Mouse (Mus musculus): Measurements from ENCODE around the gene Drd4.
A peak's percentile ranks its signal among the peaks of the same experiment; 100 is the strongest.

Drd4 gene

DNA sequence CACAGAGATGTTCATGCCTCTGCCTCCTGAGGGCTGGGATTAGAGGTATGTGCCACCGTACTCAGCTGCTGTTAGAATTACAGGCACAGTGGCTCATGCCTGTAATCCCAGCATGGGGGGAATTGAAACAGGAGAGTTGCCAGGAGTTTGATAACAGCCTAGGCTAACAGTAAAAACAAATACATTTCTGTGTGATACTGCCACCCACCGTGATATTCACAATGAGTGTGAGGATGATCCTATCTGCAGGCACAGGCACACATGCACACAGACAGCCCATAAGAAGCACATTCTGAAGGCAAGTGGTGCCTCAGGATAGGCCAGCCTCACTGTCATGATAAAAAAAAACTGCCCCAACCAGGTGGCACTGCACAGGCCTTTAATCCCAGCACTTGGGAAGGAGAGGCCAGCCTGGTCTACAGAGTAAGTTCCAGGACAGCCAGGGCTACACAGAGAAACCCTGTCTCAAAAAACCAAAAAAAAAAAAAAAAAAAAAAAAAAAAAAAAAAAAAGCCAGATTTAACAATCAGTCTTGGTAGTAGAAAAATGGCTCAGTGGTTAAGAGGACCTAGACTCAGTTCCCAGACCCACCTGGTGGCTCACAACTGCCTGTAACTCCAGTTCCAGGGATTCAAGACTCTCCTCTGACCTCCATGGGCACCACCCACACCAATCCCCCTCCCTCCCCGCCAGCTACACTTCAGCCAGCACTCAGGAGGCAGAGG, 6.3 kb downstream of the Drd4 start:
- Histone ChIP-seq H3K27me3 (ENCODE audit: insufficient read depth, low read length) (peaks cover 33% of the 10 kb centered on the region), H3K4me1 (replicated peaks; ENCODE audit: low read depth, low read length) (peaks cover 20% of the 10 kb centered on the region), H3K36me3 (ENCODE audit: insufficient read depth, low read length) (peaks cover 68% of the 10 kb centered on the region), H3K9me3 (ENCODE audit: low read length) (no peaks in the 10 kb centered on the region), H3K4me3 (replicated peaks; ENCODE audit: low read length) (no peak overlapping the region)
- TF ChIP-seq CTCF (conservative IDR thresholded peaks at IDR 0.05; ENCODE audit: low read length) (no peak), NANOG (IDR thresholded peaks at IDR 0.05; ENCODE audit: borderline replicate concordance, low read length) (no peak), POU5F1 (IDR thresholded peaks at IDR 0.05; ENCODE audit: borderline replicate concordance, low read length) (no peak)

DNA sequence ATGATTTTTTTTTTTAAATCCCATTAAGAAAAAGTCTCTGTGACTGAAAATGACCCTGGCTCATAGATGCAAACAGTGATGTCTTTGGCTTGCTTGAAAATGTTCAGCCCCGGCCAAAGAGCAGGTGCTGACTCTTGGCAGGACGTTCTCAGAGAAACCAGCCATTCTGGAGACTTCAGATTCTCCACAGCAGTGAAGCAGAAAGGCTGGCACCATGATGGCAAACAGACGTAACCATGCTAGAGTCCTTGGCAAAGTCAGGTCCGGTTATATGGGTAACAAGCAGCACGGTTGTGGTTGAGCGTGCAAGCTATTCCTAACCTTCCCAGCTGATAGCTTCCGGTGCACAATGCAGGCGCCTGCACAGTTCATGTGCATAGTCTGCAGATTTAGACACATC, 7.4 kb downstream of the Drd4 start:
- peaks cover 11% of the 10 kb centered on the region for H3K4me1 ChIP-seq (replicated peaks; ENCODE audit: low read depth, low read length)
- no peaks in the 10 kb centered on the region for H3K9me3 ChIP-seq (ENCODE audit: low read length)
- H3K27me3 ChIP-seq (ENCODE audit: insufficient read depth, low read length), result peaks cover 22% of the 10 kb centered on the region
- peaks cover 78% of the 10 kb centered on the region for H3K36me3 ChIP-seq (ENCODE audit: insufficient read depth, low read length)
- TF ChIP-seq NANOG (IDR thresholded peaks at IDR 0.05; ENCODE audit: borderline replicate concordance, low read length), result no peak
- TF ChIP-seq POU5F1 (IDR thresholded peaks at IDR 0.05; ENCODE audit: borderline replicate concordance, low read length), result no peak
- TF ChIP-seq CTCF (conservative IDR thresholded peaks at IDR 0.05; ENCODE audit: low read length), result no peak
- no peak overlapping the region for H3K4me3 ChIP-seq (replicated peaks; ENCODE audit: low read length)

DNA sequence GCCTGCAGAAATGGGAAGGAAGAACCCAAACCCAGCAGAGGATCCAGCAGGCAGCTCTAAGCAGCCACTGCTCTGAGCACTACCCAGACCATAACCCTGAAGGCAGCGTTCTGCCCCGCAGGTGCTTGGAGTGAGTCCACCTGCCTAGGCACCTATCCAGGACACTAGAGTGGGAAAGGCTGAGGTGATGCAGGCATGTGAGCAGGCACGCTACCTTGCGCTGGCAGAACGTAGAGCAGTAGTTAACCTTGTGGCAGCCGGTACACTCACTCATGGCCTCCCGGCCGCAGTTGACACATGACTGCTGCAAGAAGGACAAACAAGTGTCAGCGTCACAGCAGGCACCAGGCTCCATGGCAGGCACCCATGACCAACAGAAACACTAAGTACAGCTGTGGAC, 9.6 kb downstream of the Drd4 start:
- no peak overlapping the region for H3K4me3 ChIP-seq (replicated peaks; ENCODE audit: low read length)
- H3K36me3 ChIP-seq (ENCODE audit: insufficient read depth, low read length), result peaks cover 97% of the 10 kb centered on the region
- H3K27me3 ChIP-seq (ENCODE audit: insufficient read depth, low read length), result no peaks in the 10 kb centered on the region
- TF ChIP-seq CTCF (conservative IDR thresholded peaks at IDR 0.05; ENCODE audit: low read length), result no peak
- no peak for TF ChIP-seq NANOG (IDR thresholded peaks at IDR 0.05; ENCODE audit: borderline replicate concordance, low read length)
- no peak for TF ChIP-seq POU5F1 (IDR thresholded peaks at IDR 0.05; ENCODE audit: borderline replicate concordance, low read length)
- H3K9me3 ChIP-seq (ENCODE audit: low read length), result no peaks in the 10 kb centered on the region
- H3K4me1 ChIP-seq (replicated peaks; ENCODE audit: low read depth, low read length), result no peaks in the 10 kb centered on the region

DNA sequence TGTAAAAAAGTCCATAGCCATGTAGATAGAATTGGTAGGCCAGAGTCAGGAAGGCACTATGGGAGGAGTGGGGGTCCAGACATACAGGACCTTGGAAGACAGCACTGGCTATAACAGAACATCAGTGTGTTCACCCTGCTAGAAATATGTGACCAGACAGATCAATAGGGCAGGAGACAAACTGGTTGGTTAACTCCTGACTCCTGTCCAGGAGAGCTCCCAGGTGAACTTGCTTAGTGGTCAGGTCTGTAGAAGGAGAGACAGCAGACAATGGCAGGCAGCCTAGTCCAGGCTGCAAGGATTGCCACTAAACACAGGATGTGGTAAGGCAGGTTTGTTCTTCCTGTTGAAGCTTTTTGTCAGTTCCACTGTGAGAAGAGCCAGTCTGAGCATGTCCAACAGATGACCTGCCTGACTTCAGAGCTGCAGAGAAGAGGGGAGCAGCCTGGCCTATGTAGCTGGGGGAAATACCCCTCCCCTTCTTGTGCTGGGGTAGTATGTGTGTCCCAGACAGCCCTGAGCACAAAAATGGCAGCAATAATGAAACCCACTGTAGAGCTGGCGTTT, 11.0 kb downstream of the Drd4 start:
- Histone ChIP-seq H3K4me3 (replicated peaks; ENCODE audit: low read length) (no peak overlapping the region), H3K36me3 (ENCODE audit: insufficient read depth, low read length) (peaks cover 97% of the 10 kb centered on the region), H3K27me3 (ENCODE audit: insufficient read depth, low read length) (no peaks in the 10 kb centered on the region), H3K4me1 (replicated peaks; ENCODE audit: low read depth, low read length) (no peaks in the 10 kb centered on the region), H3K9me3 (ENCODE audit: low read length) (no peaks in the 10 kb centered on the region)
- TF ChIP-seq POU5F1 (IDR thresholded peaks at IDR 0.05; ENCODE audit: borderline replicate concordance, low read length) (no peak), NANOG (IDR thresholded peaks at IDR 0.05; ENCODE audit: borderline replicate concordance, low read length) (no peak), CTCF (conservative IDR thresholded peaks at IDR 0.05; ENCODE audit: low read length) (no peak)

DNA sequence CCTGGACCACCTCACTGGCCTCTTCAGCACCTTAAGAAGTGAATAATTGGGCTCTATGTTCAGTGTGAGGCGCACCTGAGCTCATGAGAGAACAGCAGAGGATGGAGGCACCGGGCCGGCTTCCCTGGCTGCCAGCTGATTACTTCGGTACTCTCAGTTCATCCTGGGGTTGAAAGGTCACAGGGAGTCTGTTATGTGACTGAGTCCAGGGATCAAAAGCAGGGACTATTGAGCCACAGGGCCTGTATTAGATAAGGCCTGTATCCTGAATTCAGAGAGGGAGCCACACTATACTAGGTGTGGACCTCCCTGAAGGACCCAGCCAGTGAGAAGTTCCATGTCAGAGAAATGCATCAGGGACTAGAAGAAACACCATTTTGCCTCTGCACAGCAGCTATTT, 12.7 kb downstream of the Drd4 start:
- Histone ChIP-seq H3K36me3 (ENCODE audit: insufficient read depth, low read length) (peaks cover 100% of the 10 kb centered on the region), H3K27me3 (ENCODE audit: insufficient read depth, low read length) (no peaks in the 10 kb centered on the region), H3K4me3 (replicated peaks; ENCODE audit: low read length) (no peak overlapping the region), H3K4me1 (replicated peaks; ENCODE audit: low read depth, low read length) (no peaks in the 10 kb centered on the region), H3K9me3 (ENCODE audit: low read length) (no peaks in the 10 kb centered on the region)
- no peak for TF ChIP-seq CTCF (conservative IDR thresholded peaks at IDR 0.05; ENCODE audit: low read length)

DNA sequence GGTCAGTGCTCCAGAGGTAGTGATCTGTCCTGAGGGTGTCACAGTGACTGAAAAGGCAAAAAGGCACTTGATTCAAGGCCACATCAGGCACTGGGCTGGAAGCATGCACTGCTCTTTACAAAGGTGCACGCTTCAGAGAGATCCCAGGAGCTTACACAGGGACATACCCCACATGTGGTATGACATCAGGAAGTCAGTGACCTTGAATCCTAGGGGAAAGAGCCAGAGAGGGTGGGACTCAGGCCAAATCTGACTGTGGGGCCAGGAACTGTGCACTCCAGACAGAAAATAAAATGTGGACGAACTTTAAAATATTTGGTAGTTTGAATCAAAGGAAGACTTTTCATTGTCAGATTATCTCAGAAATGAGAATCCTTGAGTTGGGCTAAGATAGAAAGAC, 22.6 kb downstream of the Drd4 start:
- no peak for TF ChIP-seq POU5F1 (IDR thresholded peaks at IDR 0.05; ENCODE audit: borderline replicate concordance, low read length)
- TF ChIP-seq NANOG (IDR thresholded peaks at IDR 0.05; ENCODE audit: borderline replicate concordance, low read length), result no peak
- TF ChIP-seq CTCF (conservative IDR thresholded peaks at IDR 0.05; ENCODE audit: low read length), result no peak
- H3K27me3 ChIP-seq (ENCODE audit: insufficient read depth, low read length), result no peaks in the 10 kb centered on the region
- H3K4me3 ChIP-seq (replicated peaks; ENCODE audit: low read length), result no peak overlapping the region
- H3K4me1 ChIP-seq (replicated peaks; ENCODE audit: low read depth, low read length), result peaks cover 1% of the 10 kb centered on the region
- H3K36me3 ChIP-seq (ENCODE audit: insufficient read depth, low read length), result peaks cover 100% of the 10 kb centered on the region
- H3K9me3 ChIP-seq (ENCODE audit: low read length), result no peaks in the 10 kb centered on the region

DNA sequence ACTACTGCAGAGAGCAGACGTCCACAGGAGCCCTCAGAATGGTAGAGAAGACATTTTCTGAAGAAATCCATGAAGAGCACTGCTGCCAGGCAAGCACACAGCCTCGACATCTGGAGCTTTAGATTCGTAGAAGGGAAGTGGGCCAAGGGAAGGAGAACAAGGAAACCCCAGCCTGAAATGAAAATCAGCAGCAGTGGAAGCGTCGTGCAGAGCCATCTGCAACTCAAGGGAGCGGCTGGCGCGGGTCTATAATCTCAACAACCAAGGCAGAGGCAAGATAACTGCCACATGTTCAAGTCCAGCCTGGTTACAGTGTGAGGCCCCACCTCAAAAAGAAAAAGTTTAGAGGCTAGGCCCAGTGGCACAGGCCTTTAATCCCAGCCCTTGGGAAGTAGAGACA, 23.3 kb downstream of the Drd4 start:
- peaks cover 100% of the 10 kb centered on the region for H3K36me3 ChIP-seq (ENCODE audit: insufficient read depth, low read length)
- no peaks in the 10 kb centered on the region for H3K9me3 ChIP-seq (ENCODE audit: low read length)
- H3K4me1 ChIP-seq (replicated peaks; ENCODE audit: low read depth, low read length), result peaks cover 7% of the 10 kb centered on the region
- no peak overlapping the region for H3K4me3 ChIP-seq (replicated peaks; ENCODE audit: low read length)
- no peaks in the 10 kb centered on the region for H3K27me3 ChIP-seq (ENCODE audit: insufficient read depth, low read length)
- TF ChIP-seq POU5F1 (IDR thresholded peaks at IDR 0.05; ENCODE audit: borderline replicate concordance, low read length) (no peak), CTCF (conservative IDR thresholded peaks at IDR 0.05; ENCODE audit: low read length) (no peak), NANOG (IDR thresholded peaks at IDR 0.05; ENCODE audit: borderline replicate concordance, low read length) (no peak)

DNA sequence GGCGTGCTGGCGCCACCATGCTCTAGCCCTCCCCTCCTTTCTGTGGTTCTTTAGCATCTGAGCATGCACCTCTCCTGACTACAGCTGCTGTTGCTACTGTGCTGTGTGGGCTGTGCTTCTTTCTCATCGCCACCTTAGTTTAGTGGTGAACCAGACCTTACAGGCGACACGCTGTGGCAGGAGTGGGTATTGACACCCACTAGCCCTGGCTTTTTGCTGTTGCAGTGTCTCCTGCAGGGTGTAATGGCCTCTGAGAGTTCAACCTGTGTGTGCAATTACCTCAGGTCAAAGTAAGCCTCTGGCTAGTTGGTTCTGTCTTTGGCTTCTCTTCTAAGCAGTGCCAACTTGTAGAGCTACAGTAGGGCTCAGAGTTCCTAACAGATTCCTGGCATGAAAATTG, 24.2 kb downstream of the Drd4 start:
- Histone ChIP-seq H3K4me3 (replicated peaks; ENCODE audit: low read length) (no peak overlapping the region), H3K4me1 (replicated peaks; ENCODE audit: low read depth, low read length) (peaks cover 7% of the 10 kb centered on the region), H3K9me3 (ENCODE audit: low read length) (no peaks in the 10 kb centered on the region), H3K36me3 (ENCODE audit: insufficient read depth, low read length) (peaks cover 100% of the 10 kb centered on the region), H3K27me3 (ENCODE audit: insufficient read depth, low read length) (no peaks in the 10 kb centered on the region)
- TF ChIP-seq CTCF (conservative IDR thresholded peaks at IDR 0.05; ENCODE audit: low read length) (peak; percentile 57), POU5F1 (IDR thresholded peaks at IDR 0.05; ENCODE audit: borderline replicate concordance, low read length) (no peak)

DNA sequence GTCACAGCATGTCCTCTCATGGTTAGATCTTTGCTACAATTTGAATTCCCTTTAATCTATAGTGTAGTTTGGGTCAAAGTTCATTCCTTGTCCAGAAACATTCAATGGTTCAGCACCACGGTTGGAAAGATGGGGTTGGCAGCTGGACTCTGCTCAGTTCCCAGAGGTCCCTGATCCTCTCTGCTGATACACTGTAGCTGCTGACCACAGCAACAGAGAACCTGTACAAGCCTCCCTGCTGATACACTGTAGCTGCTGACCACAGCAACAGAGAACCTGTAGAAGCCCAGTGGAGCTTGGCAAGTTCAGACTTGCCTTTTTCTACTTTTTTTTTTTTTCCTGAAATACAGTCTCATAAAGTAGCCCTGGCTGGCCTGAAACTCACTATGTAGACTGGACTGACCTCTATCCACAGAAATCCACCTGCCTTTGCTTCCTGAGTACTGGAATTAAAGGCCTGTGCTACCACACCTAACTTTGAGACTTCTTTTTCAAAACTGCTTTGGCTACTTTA, 25.9 kb downstream of the Drd4 start:
- Histone ChIP-seq H3K4me3 (replicated peaks; ENCODE audit: low read length) (no peak overlapping the region), H3K27me3 (ENCODE audit: insufficient read depth, low read length) (no peaks in the 10 kb centered on the region), H3K9me3 (ENCODE audit: low read length) (no peaks in the 10 kb centered on the region), H3K36me3 (ENCODE audit: insufficient read depth, low read length) (peaks cover 100% of the 10 kb centered on the region), H3K4me1 (replicated peaks; ENCODE audit: low read depth, low read length) (peaks cover 10% of the 10 kb centered on the region)
- TF ChIP-seq POU5F1 (IDR thresholded peaks at IDR 0.05; ENCODE audit: borderline replicate concordance, low read length) (no peak), NANOG (IDR thresholded peaks at IDR 0.05; ENCODE audit: borderline replicate concordance, low read length) (no peak), CTCF (conservative IDR thresholded peaks at IDR 0.05; ENCODE audit: low read length) (no peak)
